Mouse (Mus musculus): ENCODE measurements around the gene Rab6b.

Rab6b gene

DNA sequence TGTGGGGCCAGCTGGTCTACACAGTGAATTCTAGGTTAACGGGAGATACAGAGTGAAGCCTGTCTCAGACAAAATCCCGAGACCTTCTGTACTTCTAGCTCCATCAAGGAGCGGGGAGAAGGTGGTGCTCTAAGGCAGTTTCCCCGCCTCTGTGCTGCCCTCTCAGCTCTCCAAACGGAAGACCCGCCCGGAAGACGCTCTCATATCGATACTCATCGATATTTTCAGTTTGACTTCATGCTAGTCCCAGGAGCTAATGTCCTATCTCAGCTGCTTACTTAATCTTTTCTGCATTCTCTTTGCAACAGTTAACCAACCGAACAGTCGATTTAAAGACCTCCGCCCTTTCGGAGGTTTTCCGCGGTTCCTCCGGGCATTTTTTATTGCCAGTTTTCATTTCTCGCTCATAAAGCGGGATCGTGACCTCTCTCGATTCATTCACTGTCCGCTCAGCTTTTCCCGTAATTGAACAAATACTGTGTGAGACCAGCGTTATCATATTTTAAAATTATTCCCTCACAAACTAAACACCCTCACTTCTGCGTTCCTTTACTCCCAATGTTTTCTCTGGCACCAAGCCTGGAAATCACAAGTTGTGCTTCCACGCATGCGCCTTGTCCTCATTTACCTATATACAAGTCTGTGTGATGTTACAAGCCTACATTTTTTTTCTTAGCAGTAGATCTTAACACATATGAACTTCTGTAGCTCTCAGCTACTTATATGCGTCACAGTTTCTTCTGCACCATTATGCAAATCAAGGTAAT is 101.2 kb downstream of the Rab6b start:
- no peak for DNase-seq

DNA sequence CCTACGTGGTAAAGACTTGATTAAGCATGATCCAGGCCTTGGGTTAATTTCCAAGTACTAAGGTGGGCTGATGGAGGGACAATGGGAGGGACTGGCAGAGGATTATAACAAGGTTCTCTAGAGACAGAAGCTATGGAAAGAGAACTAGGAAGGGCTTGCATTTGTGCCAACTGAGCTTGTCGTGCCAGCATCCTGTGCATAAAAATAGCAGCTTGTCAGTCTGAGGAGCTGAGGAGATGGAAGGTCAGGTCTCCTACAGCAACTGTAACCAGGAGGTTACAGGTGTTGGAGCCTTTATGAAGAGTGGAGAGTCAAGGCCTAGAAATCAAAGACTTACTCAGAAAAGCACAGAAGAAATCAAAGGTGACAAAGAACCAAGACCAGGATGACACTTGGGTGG is 102.0 kb downstream of the Rab6b start:
- DNase-seq, result no peak

DNA sequence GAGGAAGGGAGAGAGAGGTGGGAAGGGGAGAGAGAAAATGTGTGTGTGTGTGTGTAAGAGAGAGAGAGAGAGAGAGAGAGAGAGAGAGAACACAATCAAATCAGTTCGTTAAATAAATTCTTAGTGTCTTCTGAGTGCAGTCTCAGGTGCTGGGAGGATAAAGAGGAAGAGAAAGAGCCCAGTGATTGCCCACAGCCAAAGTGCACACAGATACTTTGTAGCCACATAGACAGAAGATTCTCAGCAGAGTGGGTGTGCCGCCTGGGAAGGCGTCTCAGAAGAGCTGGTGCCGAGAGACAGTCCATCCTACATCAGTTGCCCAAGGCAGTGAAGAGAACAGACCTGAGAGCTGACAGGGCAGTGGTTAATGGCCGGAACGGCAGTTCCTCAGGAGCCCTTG is 102.7 kb downstream of the Rab6b start:
- DNase-seq, result no peak

DNA sequence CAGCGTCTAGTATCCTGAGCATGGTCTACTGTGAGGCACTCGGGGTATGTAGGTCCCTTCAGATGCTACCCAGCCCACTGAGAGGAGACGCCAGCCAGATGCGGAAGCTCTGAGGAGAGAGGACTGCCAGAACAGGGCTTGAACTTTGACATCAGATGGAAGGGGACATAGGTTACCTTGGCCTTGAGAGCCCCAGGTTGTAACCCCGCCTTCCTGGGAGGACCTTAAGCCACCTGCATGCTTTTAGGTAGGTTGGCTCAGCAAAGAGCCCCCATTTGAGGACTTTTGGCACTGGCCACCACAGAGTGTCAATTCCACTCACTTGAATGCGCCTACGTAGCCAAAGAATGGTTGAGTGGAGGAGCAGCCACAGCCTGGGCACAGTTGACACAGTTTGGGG is 113.1 kb downstream of the Rab6b start:
- no peak for DNase-seq

DNA sequence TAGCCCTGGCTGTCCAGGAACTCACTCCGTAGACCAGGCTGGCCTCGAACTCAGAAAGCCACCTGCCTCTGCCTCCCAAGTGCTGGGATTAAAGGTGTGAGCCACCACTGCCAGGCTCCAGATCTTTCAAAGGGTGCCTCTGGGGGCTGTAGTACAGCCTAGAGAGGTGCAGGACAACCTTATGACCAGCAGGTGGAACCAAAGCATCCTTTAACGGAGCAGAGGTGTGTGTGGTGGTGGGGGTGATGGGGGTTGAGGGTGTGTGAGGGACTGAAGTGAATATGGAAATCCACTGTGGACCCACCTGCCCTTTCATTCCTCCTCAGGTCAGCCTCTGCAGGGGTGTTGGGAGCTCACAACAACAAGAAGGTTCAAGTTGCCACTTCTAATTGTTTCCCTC is 113.9 kb downstream of the Rab6b start:
- DNase-seq, result peak; percentile 27

DNA sequence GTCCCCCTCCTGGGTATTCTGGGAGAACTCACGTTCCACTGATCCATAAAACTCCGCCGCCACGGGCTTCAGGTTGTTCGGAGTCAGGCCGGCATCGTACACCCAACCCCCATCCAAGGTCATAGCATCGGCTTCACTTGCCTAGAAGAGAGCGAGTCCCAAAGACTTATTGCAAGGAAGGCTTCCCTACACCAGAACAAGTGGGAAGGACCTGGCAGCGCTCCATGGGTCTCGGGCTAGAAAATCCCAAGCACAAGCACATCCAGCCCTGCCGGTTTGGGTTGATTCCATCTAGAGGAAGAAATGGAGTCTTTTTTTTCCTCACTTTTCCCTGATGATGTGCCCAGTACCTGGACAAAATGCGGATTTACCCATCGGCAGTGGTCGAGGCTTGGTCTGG is 115.2 kb downstream of the Rab6b start:
- peak; percentile 27 for DNase-seq

DNA sequence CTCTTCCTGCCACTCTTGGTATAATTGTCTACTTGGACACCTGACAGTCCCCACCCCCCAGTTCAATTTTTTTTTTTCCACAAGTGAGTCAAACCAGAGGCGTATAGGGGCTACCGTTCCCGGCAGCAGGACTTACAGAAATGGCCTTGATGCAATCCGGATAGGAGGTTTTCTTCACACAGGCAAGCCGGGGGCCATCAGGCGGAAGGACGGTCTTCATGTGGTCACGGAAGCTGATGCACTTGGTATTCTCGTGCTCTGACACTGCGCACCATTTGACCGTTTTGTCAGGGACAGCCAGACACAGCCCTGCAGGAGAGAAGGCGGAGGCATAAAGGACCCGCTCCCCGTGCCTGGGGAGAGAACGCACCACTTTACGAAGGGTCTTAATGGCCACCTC is 116.2 kb downstream of the Rab6b start:
- DNase-seq, result no peak

DNA sequence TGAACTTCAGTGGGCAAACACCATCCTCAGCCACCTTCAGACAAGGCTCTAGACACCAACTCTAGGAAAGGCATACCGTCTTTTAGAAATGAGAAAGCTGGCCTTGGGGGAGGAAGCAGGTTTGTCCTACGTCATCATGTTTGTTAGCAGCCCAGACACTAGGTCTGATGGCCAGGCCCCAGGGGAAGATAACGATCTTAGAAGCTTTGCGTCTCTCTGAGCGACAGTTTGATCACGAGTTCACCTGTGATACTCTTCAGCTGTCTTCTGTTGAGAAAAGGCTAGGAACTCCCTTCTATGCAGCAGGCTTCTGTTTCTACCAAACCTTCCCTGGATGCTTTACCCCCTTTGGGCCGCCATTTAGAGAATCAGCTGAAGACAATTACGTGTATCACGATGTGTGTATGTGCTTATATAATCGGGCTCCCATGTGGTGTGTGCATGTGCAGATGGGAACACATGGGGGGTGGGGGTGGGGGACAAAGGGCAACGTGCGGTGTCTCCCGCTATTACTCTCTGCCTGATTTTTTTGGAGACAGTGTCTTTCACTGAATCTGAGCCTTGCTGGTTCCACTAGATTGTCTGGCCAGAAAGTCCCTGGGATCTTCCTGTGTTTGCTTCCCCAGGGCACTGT is 116.9 kb downstream of the Rab6b start:
- no peak for DNase-seq

DNA sequence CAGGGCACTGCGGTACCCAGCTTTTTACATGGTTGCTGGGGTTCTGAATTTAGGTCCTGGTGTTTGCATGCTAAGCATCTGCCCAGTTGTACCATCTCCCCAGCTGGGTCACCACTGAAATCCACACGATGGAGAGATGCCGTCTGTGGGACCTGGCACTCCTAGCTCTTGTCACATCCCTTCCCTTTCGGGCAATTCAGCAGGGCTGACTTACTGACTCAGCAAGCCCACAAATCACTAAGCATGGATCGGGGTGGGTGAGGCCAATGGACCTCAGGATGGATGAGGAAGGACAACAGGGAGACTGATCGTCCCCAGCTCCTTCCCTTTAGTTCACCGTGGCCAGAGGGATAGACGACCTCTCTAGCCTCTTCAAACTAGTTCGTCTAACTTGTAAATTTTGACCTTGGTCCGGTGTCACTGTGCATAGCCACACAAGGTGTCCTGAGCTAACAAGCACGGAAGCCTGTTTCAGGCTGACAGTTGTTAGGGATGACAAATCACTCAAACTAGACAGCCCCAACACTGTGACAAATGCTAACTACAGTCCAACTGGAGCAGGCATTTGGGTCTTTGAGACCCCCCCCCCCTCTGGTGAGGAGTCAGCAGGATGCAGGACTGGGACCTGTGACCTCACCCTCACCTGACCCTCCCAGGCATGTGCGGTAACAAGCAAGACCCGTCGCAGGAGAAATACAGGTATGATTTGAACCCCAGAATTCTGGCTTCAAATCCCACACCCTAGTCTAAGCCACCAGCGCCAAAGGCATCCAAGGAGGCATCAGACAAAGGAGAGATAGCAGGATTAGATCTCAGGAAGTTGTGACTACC is 117.7 kb downstream of the Rab6b start:
- DNase-seq, result no peak

DNA sequence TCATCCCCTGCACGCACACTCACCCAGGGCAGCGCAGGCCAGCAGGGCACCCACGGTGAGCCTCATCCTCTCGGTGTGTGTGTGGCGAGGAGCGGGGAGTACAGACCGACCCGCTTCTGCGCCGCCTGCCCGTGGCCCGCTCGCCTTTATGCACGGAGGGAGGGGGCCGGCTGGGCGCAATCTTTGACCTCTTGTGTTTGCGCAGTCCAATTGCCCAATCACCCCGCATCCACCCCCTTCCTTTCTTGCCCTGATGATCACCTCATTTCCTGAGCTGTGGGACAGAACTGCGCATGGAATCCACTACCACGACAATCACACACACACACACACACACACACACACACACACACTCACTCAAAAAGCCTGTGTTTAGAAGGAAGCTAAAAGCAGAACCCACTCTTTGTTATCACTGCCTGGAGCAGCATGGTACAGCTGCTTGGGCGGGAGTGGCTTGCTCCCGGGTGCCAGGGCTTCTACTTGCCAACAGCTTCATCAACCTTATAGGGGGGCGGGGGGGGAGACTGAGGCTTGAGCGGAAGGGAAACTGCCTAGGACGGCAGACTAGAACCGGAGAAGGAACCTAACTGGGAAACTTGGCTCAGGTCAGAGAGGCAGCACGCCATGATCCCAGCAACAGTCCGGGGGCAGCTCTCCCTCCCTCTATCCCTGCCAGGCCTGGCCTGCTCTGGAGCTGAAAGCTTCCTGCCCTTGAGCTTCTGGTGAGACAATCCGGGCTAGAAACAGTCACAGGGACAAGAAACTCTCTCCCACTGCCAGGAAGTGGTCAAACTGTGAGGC is 118.8 kb downstream of the Rab6b start, which contains the start of the genes Gm20425 and Trf:
Gene Gm20425, minus strand, starts transcription at position 157 of the 801 bp plus-strand sequence.
Gene Trf, minus strand, starts transcription at position 294 of the 801 bp plus-strand sequence.
- peak; percentile 39 for DNase-seq

DNA sequence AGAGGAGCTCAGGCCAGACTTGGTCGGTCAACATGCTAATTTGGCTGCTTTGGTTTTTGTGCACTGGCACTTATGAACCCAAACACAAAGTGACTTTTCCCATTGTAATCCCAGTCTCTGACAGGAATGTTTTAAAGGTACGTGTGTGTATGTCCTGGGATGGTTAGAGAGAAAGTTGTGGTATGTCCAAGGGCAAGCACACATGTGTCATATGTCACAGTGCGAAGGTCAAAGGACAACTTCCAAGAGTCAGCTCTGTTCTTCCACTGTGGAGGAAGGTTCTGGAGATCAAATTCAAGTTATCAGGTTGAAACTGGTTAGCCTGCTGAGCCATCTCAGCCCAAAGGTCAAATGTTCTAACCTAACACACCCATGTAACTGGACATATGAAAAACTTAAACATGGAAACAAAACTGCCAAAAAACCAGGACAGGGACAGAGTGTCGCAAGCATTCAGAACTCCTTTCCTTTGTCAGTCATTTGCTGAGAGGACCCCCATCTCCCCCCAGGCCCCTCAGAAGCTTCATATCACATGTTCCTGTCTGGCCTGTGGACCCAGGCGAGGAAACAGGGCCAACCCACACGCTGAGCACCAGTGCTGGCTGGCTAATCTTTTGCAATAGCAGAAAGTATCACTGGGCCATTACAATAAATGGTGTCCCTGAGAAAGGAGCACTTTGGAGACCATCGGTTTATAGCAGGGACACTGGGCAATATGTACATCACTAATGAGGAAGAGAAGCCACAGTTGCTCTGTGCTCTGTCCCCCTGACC is 120.8 kb downstream of the Rab6b start:
- no peak for DNase-seq

DNA sequence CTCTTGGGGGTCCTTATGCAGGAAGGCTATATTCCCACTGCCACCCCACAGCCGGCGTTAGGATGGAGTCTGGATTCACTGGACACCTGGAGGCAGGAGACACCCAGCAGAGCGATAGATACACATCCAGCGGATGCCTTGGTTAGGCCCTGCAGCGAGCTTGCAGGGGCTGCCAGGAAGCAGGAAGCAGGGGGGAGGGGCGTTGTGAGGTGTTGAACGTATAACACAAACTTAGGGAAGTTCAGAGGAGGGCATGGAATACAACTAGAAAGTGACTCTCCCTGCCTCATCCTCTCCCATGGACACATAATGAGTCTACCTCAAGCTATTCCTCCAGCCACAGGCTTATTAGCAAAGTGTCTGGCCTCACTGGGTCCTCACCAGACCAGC is 121.4 kb downstream of the Rab6b start:
- no peak for DNase-seq

DNA sequence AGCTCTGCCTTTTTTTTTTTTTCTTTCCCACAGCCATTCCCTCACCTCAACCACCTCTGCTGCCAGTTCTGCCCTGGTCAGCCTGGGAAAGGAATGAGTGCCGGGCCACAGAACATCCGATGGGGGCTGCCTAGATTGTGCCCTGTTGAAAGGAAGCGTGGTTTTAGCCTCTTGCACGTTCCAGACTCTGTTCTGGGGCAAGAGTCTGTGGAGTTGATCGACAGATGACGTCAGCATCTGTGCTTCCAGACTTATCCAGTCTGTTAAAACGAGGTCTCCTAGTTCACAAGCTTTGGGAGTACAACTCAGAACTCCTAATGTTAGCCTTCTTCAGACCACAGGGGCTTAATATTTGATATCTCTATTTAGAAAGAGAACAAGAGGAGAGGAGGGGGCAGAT is 122.5 kb downstream of the Rab6b start:
- no peak for DNase-seq

DNA sequence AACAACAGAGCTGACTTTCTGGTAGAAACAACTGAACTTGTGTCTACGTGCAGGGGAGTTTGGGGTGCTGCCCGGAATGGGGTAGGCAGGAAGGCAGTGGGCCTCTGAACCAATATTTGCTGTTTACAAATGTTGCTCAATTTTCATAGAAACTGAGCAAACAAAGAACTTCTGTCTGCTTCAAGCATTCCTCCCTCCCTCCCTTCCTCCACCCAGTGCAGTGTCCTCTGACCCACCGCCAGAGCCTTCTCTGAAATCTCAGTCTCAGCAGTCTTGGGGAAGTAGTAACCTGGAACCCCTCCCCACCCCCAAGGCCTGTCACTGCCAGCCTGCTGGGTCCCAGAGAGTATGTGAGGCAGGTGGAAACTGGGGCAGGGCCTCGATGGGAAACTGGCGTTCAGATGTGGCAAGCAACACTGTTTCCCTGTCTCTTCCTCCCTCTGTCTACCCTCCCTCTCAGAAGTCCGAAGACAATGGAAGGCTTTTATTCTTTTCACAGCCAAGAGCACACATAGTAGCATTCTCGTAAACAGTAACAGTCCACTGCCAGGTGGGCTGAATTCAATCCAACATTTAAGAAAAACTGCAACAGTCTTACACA is 123.1 kb downstream of the Rab6b start:
- no peak for DNase-seq

Measured in kidney, adult 9 months (tissue).